Mouse (Mus musculus): ENCODE measurements around the gene Rbck1. TPM values are rescaled to one million over a fixed set of nuclear protein-coding genes. Genes with fewer than 3 reads are reported as not detected.
"Not testable (repeated sequence)": the region's sequence is repeated elsewhere in the genome, so short reads cannot be mapped to it uniquely, and the experiment has no call there.

The Rbck1 gene
- polyA plus RNA-seq, 1 experiment from 2014 or later = 72.9 TPM

GRCm38 (mm10) chr2:152360271-152360775, 27.9 kb upstream of the Rbck1 start:
- 0 out of 2 replicates have a peak, but pooled peaks cover 3% of the 10 kb centered on the region for H3K27me3 ChIP-seq
- no peaks in the 10 kb centered on the region for H3K9me3 ChIP-seq
- H3K4me2 ChIP-seq = no peak overlapping the region
- no peak for ATAC-seq (ENCODE audit: insufficient number of reproducible peaks, insufficient read depth, low FRiP score, low TSS enrichment, low read depth)
- H3K4me1 ChIP-seq (replicated peaks) = no peaks in the 10 kb centered on the region; the same call in 1 of the 2 replicates
- no peak overlapping the region for H3K27ac ChIP-seq
- H3K36me3 ChIP-seq = no peaks in the 10 kb centered on the region
- no peak overlapping the region for H3K9ac ChIP-seq (replicated peaks)
- no peak overlapping the region for H3K4me3 ChIP-seq (replicated peaks)
- 66% methylated on average over 7 of the region's 7 CpGs for WGBS

DNA sequence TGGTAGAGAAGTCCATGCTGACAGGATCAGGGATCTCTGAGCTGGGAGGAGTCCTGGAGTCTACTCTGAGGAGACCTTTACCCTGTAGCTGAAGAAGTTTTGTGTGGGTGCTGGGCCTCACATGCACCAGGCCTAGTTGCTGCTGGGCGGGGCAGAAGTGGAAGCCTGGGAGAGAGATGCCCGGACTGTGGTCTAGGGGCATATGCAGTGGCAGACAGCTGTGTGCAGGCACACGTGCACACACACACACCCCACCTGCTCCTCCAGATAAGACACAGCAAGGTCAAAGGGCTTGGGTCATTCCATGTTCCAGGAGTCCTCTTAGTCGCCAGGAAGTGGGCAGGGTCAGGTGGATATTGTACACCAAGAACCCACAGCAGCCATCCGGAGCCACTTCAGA, 27.2 kb upstream of the Rbck1 start:
- H3K36me3 ChIP-seq = no peaks in the 10 kb centered on the region
- no peaks in the 10 kb centered on the region for H3K9me3 ChIP-seq
- no peak overlapping the region for H3K4me2 ChIP-seq
- no peaks in the 10 kb centered on the region; the same call in 1 of the 2 replicates for H3K4me1 ChIP-seq (replicated peaks)
- H3K9ac ChIP-seq (replicated peaks) = no peak overlapping the region
- 0 out of 2 replicates have a peak, but pooled peaks cover 3% of the 10 kb centered on the region for H3K27me3 ChIP-seq
- 72% methylated on average over 5 of the region's 5 CpGs for WGBS
- no peak overlapping the region for H3K27ac ChIP-seq
- no peak overlapping the region for H3K4me3 ChIP-seq (replicated peaks)
- ATAC-seq (ENCODE audit: insufficient number of reproducible peaks, insufficient read depth, low FRiP score, low TSS enrichment, low read depth) = no peak

- not testable (repeated sequence) for H3K4me3 ChIP-seq (replicated peaks); ATAC-seq (ENCODE audit: insufficient number of reproducible peaks, insufficient read depth, low FRiP score, low TSS enrichment, low read depth); H3K9me3 ChIP-seq; H3K27me3 ChIP-seq; H3K9ac ChIP-seq (replicated peaks); H3K4me2 ChIP-seq; H3K36me3 ChIP-seq; H3K27ac ChIP-seq; H3K4me1 ChIP-seq (replicated peaks)
- 69% methylated on average over 5 of the region's 5 CpGs for WGBS
Measured at GRCm38 (mm10) chr2:152358977-152359376, 26.5 kb upstream of the Rbck1 start.

DNA sequence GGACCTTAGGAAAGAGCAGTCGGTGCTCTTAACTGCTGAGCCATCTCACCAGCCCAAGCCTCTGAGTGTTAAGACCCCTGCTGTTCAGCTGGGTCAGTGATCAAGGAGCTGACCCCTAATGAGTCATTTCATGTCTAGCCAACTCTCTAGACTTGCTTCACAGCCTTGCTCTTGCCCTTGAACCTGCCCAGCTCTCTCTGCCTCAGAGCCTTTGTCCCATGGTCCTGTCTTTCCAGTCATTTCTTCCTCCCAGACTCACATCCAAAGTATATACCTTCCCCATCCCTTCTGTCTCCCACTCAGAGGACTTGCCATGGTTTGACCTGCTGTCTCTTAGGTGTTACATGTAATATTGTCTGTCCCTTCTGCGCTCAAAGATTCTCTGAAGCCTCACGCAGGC, 24.8 kb upstream of the Rbck1 start:
- Histone ChIP-seq H3K36me3 (no peaks in the 10 kb centered on the region), H3K4me1 (replicated peaks) (no peaks in the 10 kb centered on the region), H3K4me3 (replicated peaks) (no peak overlapping the region), H3K27me3 (0 out of 2 replicates have a peak, but pooled peaks cover 3% of the 10 kb centered on the region), H3K9ac (replicated peaks) (no peak overlapping the region), H3K27ac (no peak overlapping the region), H3K4me2 (no peak overlapping the region), H3K9me3 (no peaks in the 10 kb centered on the region)
- WGBS = 88% methylated on average over 3 of the region's 3 CpGs
- ATAC-seq (ENCODE audit: insufficient number of reproducible peaks, insufficient read depth, low FRiP score, low TSS enrichment, low read depth) = no peak

- H3K36me3 ChIP-seq = no peaks in the 10 kb centered on the region
- H3K4me2 ChIP-seq = no peak overlapping the region
- H3K27me3 ChIP-seq = peaks cover 10% of the 10 kb centered on the region; the same call in 1 of the 2 replicates
- no peak overlapping the region for H3K4me3 ChIP-seq (replicated peaks)
- no peak for ATAC-seq (ENCODE audit: insufficient number of reproducible peaks, insufficient read depth, low FRiP score, low TSS enrichment, low read depth)
- H3K27ac ChIP-seq = no peak overlapping the region
- H3K4me1 ChIP-seq (replicated peaks) = no peaks in the 10 kb centered on the region
- WGBS = 92% methylated on average over 8 of the region's 8 CpGs
- H3K9me3 ChIP-seq = no peaks in the 10 kb centered on the region
- no peak overlapping the region for H3K9ac ChIP-seq (replicated peaks)
Measured at GRCm38 (mm10) chr2:152349842-152350540, 17.5 kb upstream of the Rbck1 start.

DNA sequence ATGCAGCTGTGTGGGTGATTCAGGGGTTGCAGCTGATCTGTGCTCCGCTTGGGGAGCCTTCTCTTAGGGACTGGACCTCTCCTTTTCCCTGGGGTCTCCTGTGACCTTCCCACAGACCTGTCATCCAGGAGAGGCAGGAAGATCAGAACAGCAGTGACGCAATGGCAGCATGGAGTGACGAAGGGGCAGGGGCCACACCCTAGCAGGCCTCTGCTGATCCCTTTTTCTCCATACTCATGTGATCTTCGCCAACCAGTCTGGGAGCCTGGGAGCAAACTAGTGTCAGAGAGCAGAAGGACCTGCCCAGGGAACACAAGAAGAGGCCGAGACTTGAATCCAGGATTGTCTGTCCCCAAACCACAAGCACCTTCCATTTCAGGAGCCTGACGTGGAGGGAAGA, 16.8 kb upstream of the Rbck1 start:
- H3K4me1 ChIP-seq (replicated peaks) = peaks cover 4% of the 10 kb centered on the region; the same call in 1 of the 2 replicates

DNA sequence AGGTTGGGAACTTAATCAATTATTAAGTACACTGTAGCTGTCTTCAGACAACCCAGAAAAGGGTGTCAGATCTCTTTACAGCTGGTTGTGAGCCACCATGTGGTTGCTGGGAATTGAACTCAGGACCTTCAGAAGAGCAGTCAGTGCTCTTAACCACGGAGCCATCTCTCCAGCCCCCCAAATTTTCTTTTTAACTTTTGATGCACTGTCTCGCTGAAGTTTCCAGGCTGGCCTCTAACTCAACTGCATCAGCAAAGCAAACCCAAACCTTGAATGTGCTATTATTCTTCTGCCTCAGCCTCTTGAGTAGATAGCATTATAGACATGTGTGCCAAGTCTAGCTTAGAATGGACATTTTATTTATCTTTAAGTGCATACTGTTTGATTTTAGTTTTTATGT, 15.3 kb upstream of the Rbck1 start:
- H3K9me3 ChIP-seq = no peaks in the 10 kb centered on the region
- H3K36me3 ChIP-seq = no peaks in the 10 kb centered on the region
- no peak overlapping the region for H3K9ac ChIP-seq (replicated peaks)
- H3K4me1 ChIP-seq (replicated peaks) = peaks cover 12% of the 10 kb centered on the region; the same call in 1 of the 2 replicates
- no peak for ATAC-seq (ENCODE audit: insufficient number of reproducible peaks, insufficient read depth, low FRiP score, low TSS enrichment, low read depth)
- 64% methylated on average over 2 of the region's 2 CpGs for WGBS
- H3K4me2 ChIP-seq = no peak overlapping the region
- H3K27me3 ChIP-seq = peaks cover 21% of the 10 kb centered on the region
- no peak overlapping the region for H3K4me3 ChIP-seq (replicated peaks)
- no peak overlapping the region for H3K27ac ChIP-seq

More for the DNA sequence above, 16.8 kb upstream of the Rbck1 start:
- WGBS = 77% methylated on average over 6 of the region's 6 CpGs
- peaks cover 16% of the 10 kb centered on the region for H3K27me3 ChIP-seq
- H3K9ac ChIP-seq (replicated peaks) = no peak overlapping the region
- no peak overlapping the region for H3K4me3 ChIP-seq (replicated peaks)
- no peak overlapping the region for H3K27ac ChIP-seq
- H3K4me2 ChIP-seq = no peak overlapping the region
- H3K36me3 ChIP-seq = no peaks in the 10 kb centered on the region
- ATAC-seq (ENCODE audit: insufficient number of reproducible peaks, insufficient read depth, low FRiP score, low TSS enrichment, low read depth) = no peak
- no peaks in the 10 kb centered on the region for H3K9me3 ChIP-seq

DNA sequence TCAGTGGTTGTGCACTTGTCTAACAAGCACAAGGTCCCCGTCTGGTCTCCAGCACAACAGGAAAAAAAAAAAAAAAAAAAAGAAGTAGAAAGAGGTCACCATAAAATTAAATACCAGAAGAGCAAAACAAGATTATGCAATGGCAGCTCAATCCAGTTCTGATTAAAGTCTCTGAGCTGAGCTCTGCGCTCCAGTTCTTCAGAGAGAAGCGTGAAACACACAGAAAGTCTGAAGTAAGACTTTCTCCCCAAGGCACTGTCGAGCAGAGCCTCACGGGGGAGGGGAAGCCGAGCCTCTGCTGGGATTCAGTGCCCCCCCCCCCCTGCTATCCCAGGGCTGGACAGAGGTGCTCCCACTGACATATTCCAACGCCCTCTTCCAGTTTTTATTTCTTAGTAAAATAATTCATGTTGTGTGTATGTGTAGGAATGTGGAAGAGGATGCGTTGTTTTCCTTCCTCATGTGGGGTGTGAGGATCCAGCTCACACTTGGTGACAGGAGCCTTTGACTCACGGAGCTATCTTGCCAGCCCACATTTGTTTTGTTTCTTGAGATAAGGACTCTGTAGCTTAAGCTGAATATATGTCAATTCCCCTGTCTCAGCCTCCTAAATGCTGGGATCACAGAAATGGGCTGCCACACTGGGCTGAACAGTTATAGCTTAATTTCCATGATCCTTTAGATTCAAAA, 14.5 kb upstream of the Rbck1 start:
- Histone ChIP-seq H3K4me1 (replicated peaks) (peaks cover 12% of the 10 kb centered on the region; the same call in 1 of the 2 replicates), H3K4me2 (no peak overlapping the region), H3K9me3 (no peaks in the 10 kb centered on the region), H3K27me3 (peaks cover 28% of the 10 kb centered on the region), H3K36me3 (no peaks in the 10 kb centered on the region), H3K4me3 (replicated peaks) (no peak overlapping the region), H3K27ac (no peak overlapping the region), H3K9ac (replicated peaks) (no peak overlapping the region)
- no peak for ATAC-seq (ENCODE audit: insufficient number of reproducible peaks, insufficient read depth, low FRiP score, low TSS enrichment, low read depth)
- 47% methylated on average over 9 of the region's 9 CpGs for WGBS

GRCm38 (mm10) chr2:152345393-152345792, 12.9 kb upstream of the Rbck1 start:
- 51% methylated on average over 6 of the region's 6 CpGs for WGBS
- H3K4me3 ChIP-seq (replicated peaks) = no peak overlapping the region
- no peaks in the 10 kb centered on the region for H3K9me3 ChIP-seq
- H3K9ac ChIP-seq (replicated peaks) = no peak overlapping the region
- no peak for ATAC-seq (ENCODE audit: insufficient number of reproducible peaks, insufficient read depth, low FRiP score, low TSS enrichment, low read depth)
- H3K4me2 ChIP-seq = no peak overlapping the region
- peaks cover 12% of the 10 kb centered on the region; the same call in 1 of the 2 replicates for H3K4me1 ChIP-seq (replicated peaks)
- H3K27ac ChIP-seq = no peak overlapping the region
- peaks cover 32% of the 10 kb centered on the region for H3K27me3 ChIP-seq
- no peaks in the 10 kb centered on the region for H3K36me3 ChIP-seq

DNA sequence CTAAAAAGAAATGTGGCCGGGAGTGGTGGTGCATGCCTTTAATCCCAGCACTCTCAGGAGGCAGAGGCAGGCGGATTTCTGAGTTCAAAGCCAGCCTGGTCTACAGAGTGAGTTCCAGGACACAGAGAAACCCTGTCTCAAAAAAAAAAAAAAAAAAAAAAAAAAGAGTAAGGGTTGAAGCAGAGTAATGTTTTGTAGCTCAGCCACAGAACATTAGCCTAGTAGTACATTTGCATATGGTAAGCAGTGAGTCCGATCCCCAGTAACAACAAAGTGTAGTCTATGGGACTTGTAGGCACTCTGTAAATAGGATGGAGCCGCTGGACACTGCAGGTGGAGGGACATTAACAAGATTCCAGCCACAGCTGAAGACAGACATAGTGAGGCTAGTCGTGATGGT, 12.5 kb upstream of the Rbck1 start:
- Histone ChIP-seq H3K4me3 (replicated peaks) (no peak overlapping the region), H3K9me3 (no peaks in the 10 kb centered on the region), H3K27me3 (peaks cover 32% of the 10 kb centered on the region), H3K9ac (replicated peaks) (no peak overlapping the region), H3K27ac (no peak overlapping the region), H3K36me3 (no peaks in the 10 kb centered on the region), H3K4me1 (replicated peaks) (peaks cover 12% of the 10 kb centered on the region; the same call in 1 of the 2 replicates), H3K4me2 (no peak overlapping the region)
- ATAC-seq (ENCODE audit: insufficient number of reproducible peaks, insufficient read depth, low FRiP score, low TSS enrichment, low read depth) = no peak
- 62% methylated on average over 5 of the region's 5 CpGs for WGBS

DNA sequence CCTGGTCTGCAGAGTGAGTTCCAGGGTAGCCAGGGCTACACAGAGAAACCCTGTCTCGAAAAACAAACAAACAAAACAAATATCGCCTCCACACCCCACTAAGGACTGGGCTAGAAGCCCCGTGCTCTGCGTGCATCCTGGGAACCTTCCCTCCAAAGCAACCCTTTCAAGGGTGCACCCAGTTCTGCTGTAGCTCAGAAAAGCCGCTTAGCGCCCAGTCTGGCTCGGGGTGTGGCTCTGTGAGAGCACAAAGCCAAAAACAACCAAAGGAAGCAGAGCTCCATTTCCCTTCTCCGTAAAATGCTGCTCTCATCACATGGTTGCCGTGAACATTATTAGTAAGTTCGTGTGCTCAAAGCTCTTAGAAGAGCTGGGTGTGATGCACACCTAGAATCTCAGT, 11.9 kb upstream of the Rbck1 start:
- ATAC-seq (ENCODE audit: insufficient number of reproducible peaks, insufficient read depth, low FRiP score, low TSS enrichment, low read depth) = no peak
- Histone ChIP-seq H3K27ac (no peak overlapping the region), H3K9me3 (no peaks in the 10 kb centered on the region), H3K4me2 (peak overlapping the region; percentile 91), H3K27me3 (peaks cover 32% of the 10 kb centered on the region), H3K9ac (replicated peaks) (peak overlapping the region; percentile 65), H3K4me3 (replicated peaks) (peak overlapping the region; percentile 57), H3K4me1 (replicated peaks) (peaks cover 12% of the 10 kb centered on the region; the same call in 1 of the 2 replicates), H3K36me3 (no peaks in the 10 kb centered on the region)
- WGBS = 9% methylated on average over 10 of the region's 10 CpGs
